Mouse (Mus musculus): ENCODE measurements around the gene 1700129C05Rik. TPM values are rescaled to one million over a fixed set of nuclear protein-coding genes. Genes with fewer than 3 reads are reported as not detected.

Gene 1700129C05Rik
- polyA plus RNA-seq (2014; fragmentation: Nextera tagmentation; extraction: Ambion mirVana), result not detected in 2 replicates

DNA sequence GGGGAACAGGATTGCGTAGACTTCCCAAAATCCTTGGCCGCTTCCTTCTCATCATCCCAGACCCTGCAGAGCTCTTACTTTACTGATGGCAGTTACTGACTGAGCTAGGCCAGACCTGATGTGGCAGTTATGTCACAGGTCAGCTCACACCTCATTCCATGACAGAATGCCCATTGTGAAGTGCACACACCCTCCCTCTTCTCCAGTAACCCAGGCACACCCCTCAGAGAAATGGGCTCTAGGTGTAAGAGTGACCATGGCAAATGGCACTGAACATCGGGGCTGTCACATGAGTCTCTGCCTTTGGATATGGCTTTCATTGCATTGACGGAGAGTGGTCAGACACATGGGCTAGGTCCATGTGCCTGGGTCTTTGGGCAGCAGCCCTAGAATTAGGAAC, at the start of gene 1700129C05Rik:
Gene 1700129C05Rik (minus strand): TSS at position 101 of the 400 bp plus-strand sequence.
- H3K4me2 ChIP-seq (ENCODE audit: low read depth, low read length), result no peak within 1 kb of the TSS
- H3K4me1 ChIP-seq (ENCODE audit: control insufficient read depth, insufficient read depth, low read length), result no peaks in the 10 kb centered on the region
- no peak within 1 kb of the TSS for H3K27ac ChIP-seq (ENCODE audit: low read depth, low read length)
- no peak within 1 kb of the TSS for H3K4me3 ChIP-seq (ENCODE audit: low read depth, low read length)
- H3K27me3 ChIP-seq (ENCODE audit: control insufficient read depth, insufficient read depth, low read length), result no peaks in the 10 kb centered on the region
- ATAC-seq (ENCODE audit: low read depth), result no peak
- 94% methylated on average over 4 of the region's 4 CpGs for WGBS
- no peak within 1 kb of the TSS for H3K9ac ChIP-seq (replicated peaks; ENCODE audit: low read depth, low read length)
- no peaks in the 10 kb centered on the region for H3K9me3 ChIP-seq (ENCODE audit: control insufficient read depth, low read length)
- no peaks in the 10 kb centered on the region for H3K36me3 ChIP-seq (ENCODE audit: control insufficient read depth, insufficient read depth, low read length)

DNA sequence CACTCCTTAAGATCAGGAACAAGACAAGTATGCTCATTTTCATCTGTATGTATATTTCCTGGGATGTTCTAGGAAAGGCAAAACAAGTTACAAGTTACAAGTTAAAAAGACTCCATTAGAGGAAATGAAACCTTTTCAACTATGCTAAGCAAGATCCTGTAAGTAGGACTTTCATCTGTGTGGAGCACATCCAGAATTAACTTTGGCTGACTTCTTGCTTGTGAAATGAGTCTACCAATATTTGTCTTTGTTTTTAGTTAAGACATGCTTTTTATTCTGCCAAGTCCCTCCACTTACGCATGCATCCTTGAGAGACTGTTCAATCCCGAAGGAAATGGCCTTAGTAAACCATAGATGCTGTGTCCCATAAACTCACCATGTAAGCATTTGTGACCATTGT, 43.4 kb upstream of the 1700129C05Rik start:
- no peaks in the 10 kb centered on the region for H3K9me3 ChIP-seq (ENCODE audit: control insufficient read depth, low read length)
- H3K9ac ChIP-seq (replicated peaks; ENCODE audit: low read depth, low read length), result no peak overlapping the region
- ATAC-seq (ENCODE audit: low read depth), result no peak
- H3K27me3 ChIP-seq (ENCODE audit: control insufficient read depth, insufficient read depth, low read length), result no peaks in the 10 kb centered on the region
- no peaks in the 10 kb centered on the region for H3K36me3 ChIP-seq (ENCODE audit: control insufficient read depth, insufficient read depth, low read length)
- no peak overlapping the region for H3K27ac ChIP-seq (ENCODE audit: low read depth, low read length)
- no peaks in the 10 kb centered on the region for H3K4me1 ChIP-seq (ENCODE audit: control insufficient read depth, insufficient read depth, low read length)
- no peak overlapping the region for H3K4me3 ChIP-seq (ENCODE audit: low read depth, low read length)
- 88% methylated on average over 2 of the region's 2 CpGs for WGBS
- H3K4me2 ChIP-seq (ENCODE audit: low read depth, low read length), result no peak overlapping the region

DNA sequence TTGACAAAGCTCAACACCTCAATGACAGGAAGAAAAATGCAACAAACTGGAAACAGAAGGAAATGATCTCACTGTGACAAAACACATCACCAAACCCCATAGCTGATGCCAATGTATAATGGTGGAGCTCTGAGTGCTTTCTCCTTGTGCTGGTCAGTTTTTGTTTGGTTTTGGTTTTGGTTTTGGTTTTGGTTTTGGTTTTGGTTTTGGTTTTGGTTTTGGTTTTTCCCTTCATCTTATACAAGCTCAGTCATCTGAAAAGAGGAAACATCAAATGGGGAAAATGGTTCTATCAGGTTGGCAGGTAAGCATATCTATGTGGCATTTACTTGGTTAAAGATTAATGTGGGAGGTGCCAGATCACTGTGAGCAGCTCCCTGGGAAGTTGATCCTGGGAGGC, 42.8 kb upstream of the 1700129C05Rik start:
- H3K9ac ChIP-seq (replicated peaks; ENCODE audit: low read depth, low read length), result no peak overlapping the region
- no peak overlapping the region for H3K4me3 ChIP-seq (ENCODE audit: low read depth, low read length)
- H3K9me3 ChIP-seq (ENCODE audit: control insufficient read depth, low read length), result no peaks in the 10 kb centered on the region
- no peak for ATAC-seq (ENCODE audit: low read depth)
- no peaks in the 10 kb centered on the region for H3K36me3 ChIP-seq (ENCODE audit: control insufficient read depth, insufficient read depth, low read length)
- H3K4me1 ChIP-seq (ENCODE audit: control insufficient read depth, insufficient read depth, low read length), result no peaks in the 10 kb centered on the region
- H3K27ac ChIP-seq (ENCODE audit: low read depth, low read length), result no peak overlapping the region
- H3K4me2 ChIP-seq (ENCODE audit: low read depth, low read length), result no peak overlapping the region
- H3K27me3 ChIP-seq (ENCODE audit: control insufficient read depth, insufficient read depth, low read length), result no peaks in the 10 kb centered on the region

DNA sequence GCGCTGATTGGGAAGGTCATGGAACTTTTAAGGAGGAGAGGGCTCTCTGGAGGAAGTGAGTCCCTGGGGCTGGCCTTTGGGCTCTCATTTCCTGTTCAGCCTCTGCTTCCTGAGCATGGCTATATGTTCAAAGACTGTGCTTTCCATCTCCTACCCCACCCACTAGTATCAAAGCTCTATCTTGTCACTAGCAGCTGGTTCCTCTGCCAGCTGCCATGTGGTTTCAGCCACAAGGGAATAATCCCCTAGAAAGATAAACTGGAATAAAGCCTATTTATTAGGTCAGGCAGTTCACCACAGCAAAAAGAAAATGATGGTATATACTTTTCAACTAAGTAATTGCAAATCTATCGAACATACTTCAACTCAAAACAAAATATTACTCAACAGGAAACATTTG, 40.0 kb upstream of the 1700129C05Rik start:
- H3K9ac ChIP-seq (replicated peaks; ENCODE audit: low read depth, low read length), result no peak overlapping the region
- H3K4me2 ChIP-seq (ENCODE audit: low read depth, low read length), result no peak overlapping the region
- H3K9me3 ChIP-seq (ENCODE audit: control insufficient read depth, low read length), result no peaks in the 10 kb centered on the region
- H3K36me3 ChIP-seq (ENCODE audit: control insufficient read depth, insufficient read depth, low read length), result no peaks in the 10 kb centered on the region
- H3K4me3 ChIP-seq (ENCODE audit: low read depth, low read length), result no peak overlapping the region
- H3K27ac ChIP-seq (ENCODE audit: low read depth, low read length), result no peak overlapping the region
- no peak for ATAC-seq (ENCODE audit: low read depth)
- H3K4me1 ChIP-seq (ENCODE audit: control insufficient read depth, insufficient read depth, low read length), result no peaks in the 10 kb centered on the region
- H3K27me3 ChIP-seq (ENCODE audit: control insufficient read depth, insufficient read depth, low read length), result no peaks in the 10 kb centered on the region
- WGBS, result 86% methylated on average over 2 of the region's 2 CpGs

DNA sequence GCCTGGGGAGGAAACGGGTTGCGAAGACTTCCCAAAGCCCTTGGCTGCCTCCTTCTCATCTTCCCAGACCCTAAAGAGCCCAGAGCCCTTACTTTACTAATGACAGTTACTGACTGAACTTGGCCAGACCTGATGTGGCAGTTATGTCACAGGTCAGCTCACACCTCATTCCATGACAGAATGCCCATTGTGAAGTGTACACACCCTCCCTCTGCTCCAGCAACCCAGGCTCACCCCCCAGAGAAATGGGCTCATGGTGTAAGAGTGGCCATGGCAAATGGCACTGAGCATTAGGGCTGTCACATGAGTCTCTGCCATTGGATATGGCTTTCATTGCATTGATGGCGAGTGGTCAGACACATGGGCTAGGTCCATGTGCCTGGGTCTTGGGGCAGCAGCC, 36.0 kb upstream of the 1700129C05Rik start, which contains the start of gene Gm5142:
Gene Gm5142 (minus strand): TSS at position 101 of the 400 bp plus-strand sequence.
- Histone ChIP-seq H3K4me1 (ENCODE audit: control insufficient read depth, insufficient read depth, low read length) (no peaks in the 10 kb centered on the region), H3K27ac (ENCODE audit: low read depth, low read length) (no peak within 1 kb of the TSS), H3K27me3 (ENCODE audit: control insufficient read depth, insufficient read depth, low read length) (no peaks in the 10 kb centered on the region), H3K4me3 (ENCODE audit: low read depth, low read length) (no peak within 1 kb of the TSS), H3K4me2 (ENCODE audit: low read depth, low read length) (no peak within 1 kb of the TSS), H3K36me3 (ENCODE audit: control insufficient read depth, insufficient read depth, low read length) (no peaks in the 10 kb centered on the region), H3K9ac (replicated peaks; ENCODE audit: low read depth, low read length) (no peak within 1 kb of the TSS), H3K9me3 (ENCODE audit: control insufficient read depth, low read length) (no peaks in the 10 kb centered on the region)
- ATAC-seq (ENCODE audit: low read depth), result no peak
- 79% methylated on average over 3 of the region's 3 CpGs for WGBS

DNA sequence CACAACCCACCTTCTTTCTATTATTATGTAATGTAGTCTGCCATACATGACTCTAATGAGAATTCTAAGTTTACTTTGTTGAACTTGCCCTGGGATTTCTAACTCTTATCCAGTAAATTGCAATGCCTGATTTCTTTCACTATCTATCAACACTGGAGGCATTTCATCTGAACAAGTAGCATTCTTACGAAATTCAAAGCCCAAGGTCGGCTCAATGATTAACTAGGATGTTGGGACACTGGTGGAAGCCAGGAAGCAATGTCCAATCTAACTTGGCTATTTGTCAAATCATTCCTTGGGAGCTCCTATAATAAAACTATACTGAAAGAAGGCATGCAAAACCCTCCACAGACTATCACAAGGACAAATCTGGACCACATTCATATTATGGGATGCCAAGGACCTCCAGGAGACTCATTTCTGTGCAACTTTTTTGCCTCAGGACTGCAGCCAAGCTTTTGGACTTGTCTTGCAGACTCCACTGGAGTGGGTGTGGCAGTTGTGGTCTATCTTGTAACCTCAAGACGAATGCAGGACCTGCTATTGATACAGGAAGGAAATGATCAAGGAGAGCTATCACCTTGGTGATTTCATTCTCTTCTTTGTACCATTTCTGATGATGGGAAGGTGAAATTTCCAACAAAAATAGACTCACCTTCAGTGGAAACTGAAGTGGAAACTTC, 14.5 kb upstream of the 1700129C05Rik start:
- H3K9me3 ChIP-seq (ENCODE audit: control insufficient read depth, low read length), result no peaks in the 10 kb centered on the region
- H3K27ac ChIP-seq (ENCODE audit: low read depth, low read length), result no peak overlapping the region
- ATAC-seq (ENCODE audit: low read depth), result no peak

DNA sequence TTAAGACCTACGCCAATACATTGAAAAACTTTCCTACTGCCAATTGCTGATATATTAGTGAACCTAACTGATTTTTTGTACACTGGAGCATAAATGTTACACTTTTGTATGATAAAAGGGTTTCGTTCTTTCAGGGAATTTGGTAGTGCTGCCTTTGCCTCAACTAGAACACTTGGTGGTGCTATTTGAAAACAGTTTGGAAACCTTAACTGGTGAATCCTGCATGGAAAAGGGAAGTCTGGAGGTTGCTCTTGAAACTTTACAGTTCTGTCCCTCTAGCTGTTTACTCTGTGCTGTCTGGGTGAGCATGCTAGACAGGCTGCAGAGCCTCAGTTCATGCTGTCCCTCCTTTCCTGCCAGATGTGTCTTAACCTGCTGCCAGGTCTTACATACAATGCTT, 12.9 kb upstream of the 1700129C05Rik start:
- Histone ChIP-seq H3K4me2 (ENCODE audit: low read depth, low read length) (no peak overlapping the region), H3K27me3 (ENCODE audit: control insufficient read depth, insufficient read depth, low read length) (no peaks in the 10 kb centered on the region), H3K4me1 (ENCODE audit: control insufficient read depth, insufficient read depth, low read length) (no peaks in the 10 kb centered on the region), H3K9ac (replicated peaks; ENCODE audit: low read depth, low read length) (no peak overlapping the region), H3K36me3 (ENCODE audit: control insufficient read depth, insufficient read depth, low read length) (no peaks in the 10 kb centered on the region), H3K4me3 (ENCODE audit: low read depth, low read length) (no peak overlapping the region), H3K27ac (ENCODE audit: low read depth, low read length) (no peak overlapping the region), H3K9me3 (ENCODE audit: control insufficient read depth, low read length) (no peaks in the 10 kb centered on the region)
- WGBS, result 87% methylated on average over 2 of the region's 2 CpGs
- no peak for ATAC-seq (ENCODE audit: low read depth)

More for the DNA sequence above, 14.5 kb upstream of the 1700129C05Rik start:
- no peaks in the 10 kb centered on the region for H3K4me1 ChIP-seq (ENCODE audit: control insufficient read depth, insufficient read depth, low read length)
- H3K36me3 ChIP-seq (ENCODE audit: control insufficient read depth, insufficient read depth, low read length), result no peaks in the 10 kb centered on the region
- H3K4me2 ChIP-seq (ENCODE audit: low read depth, low read length), result no peak overlapping the region
- H3K4me3 ChIP-seq (ENCODE audit: low read depth, low read length), result no peak overlapping the region
- no peaks in the 10 kb centered on the region for H3K27me3 ChIP-seq (ENCODE audit: control insufficient read depth, insufficient read depth, low read length)
- WGBS, result 76% methylated on average over 3 of the region's 3 CpGs
- H3K9ac ChIP-seq (replicated peaks; ENCODE audit: low read depth, low read length), result no peak overlapping the region

DNA sequence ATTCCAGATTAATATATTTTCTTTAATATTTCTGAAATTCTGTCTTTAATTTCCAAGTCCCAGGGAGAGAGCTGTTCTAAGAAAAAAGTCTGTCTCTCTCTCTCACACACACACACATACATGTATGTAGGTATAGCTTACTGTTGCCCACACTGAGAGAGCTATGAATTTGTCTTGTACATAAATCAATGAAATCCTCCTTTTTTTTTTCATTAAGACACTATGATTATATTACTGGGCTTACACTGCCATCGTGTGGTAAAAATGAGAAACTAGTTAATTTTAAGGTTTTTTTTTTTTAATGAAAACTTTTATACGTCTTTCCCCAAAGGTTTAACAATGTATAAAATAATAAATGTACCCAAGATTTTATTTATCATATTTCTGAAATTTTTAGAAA, 28.4 kb downstream of the 1700129C05Rik start:
- no peaks in the 10 kb centered on the region for H3K27me3 ChIP-seq (ENCODE audit: control insufficient read depth, insufficient read depth, low read length)
- H3K4me1 ChIP-seq (ENCODE audit: control insufficient read depth, insufficient read depth, low read length), result no peaks in the 10 kb centered on the region
- H3K4me2 ChIP-seq (ENCODE audit: low read depth, low read length), result no peak overlapping the region
- no peak overlapping the region for H3K27ac ChIP-seq (ENCODE audit: low read depth, low read length)
- no peak overlapping the region for H3K9ac ChIP-seq (replicated peaks; ENCODE audit: low read depth, low read length)
- no peak overlapping the region for H3K4me3 ChIP-seq (ENCODE audit: low read depth, low read length)
- H3K36me3 ChIP-seq (ENCODE audit: control insufficient read depth, insufficient read depth, low read length), result no peaks in the 10 kb centered on the region
- 8% methylated on average over 2 of the region's 2 CpGs for WGBS
- H3K9me3 ChIP-seq (ENCODE audit: control insufficient read depth, low read length), result no peaks in the 10 kb centered on the region
- ATAC-seq (ENCODE audit: low read depth), result peak; percentile 61; the same call in 1 of the 2 replicates

DNA sequence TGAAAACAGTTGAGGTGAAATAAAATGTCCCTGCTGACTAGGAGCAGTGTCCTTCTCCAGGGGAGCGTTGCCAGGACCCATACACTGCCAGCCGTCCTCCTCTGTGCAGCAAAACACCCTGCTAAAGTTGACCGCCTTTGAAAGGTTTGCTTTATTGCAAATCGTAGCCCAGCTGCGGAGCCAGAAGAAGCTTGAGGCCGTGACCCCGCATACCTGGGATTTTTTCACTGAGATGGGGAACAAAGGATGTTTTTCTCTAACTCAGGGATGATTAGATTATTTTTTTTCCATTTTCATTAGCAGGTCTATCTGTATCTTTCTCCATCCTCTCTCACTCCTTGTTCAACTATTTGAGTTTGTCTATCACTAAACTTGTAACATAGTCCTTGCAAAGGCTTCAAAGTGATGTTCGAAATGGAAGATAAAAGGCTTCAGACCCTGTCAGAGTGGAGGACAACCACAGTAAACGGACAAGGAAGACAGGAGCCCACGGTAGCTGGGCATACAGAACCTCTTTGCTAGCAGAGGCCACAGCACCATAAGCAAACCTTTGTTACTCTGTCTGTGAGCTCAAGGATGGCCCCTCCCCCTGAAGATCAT, 38.6 kb downstream of the 1700129C05Rik start:
- Histone ChIP-seq H3K27ac (ENCODE audit: low read depth, low read length) (no peak overlapping the region), H3K27me3 (ENCODE audit: control insufficient read depth, insufficient read depth, low read length) (no peaks in the 10 kb centered on the region), H3K4me2 (ENCODE audit: low read depth, low read length) (no peak overlapping the region), H3K9me3 (ENCODE audit: control insufficient read depth, low read length) (no peaks in the 10 kb centered on the region), H3K4me3 (ENCODE audit: low read depth, low read length) (no peak overlapping the region), H3K36me3 (ENCODE audit: control insufficient read depth, insufficient read depth, low read length) (no peaks in the 10 kb centered on the region), H3K9ac (replicated peaks; ENCODE audit: low read depth, low read length) (no peak overlapping the region), H3K4me1 (ENCODE audit: control insufficient read depth, insufficient read depth, low read length) (no peaks in the 10 kb centered on the region)
- no peak for ATAC-seq (ENCODE audit: low read depth)
- WGBS, result 22% methylated on average over 10 of the region's 10 CpGs

All from neural tube, embryonic 14.5 days (tissue).